Mouse (Mus musculus) megakaryocyte, adult 5-6 weeks (primary cell): ENCODE data around the gene Zfp791. TPM values are rescaled to one million over a fixed set of nuclear protein-coding genes. Genes with fewer than 3 reads are reported as not detected.

Source experiments
- ATAC-seq: 2 replicates; pipeline ENCODE4 v1.8.0; 2016; ENCODE audit warnings: mild to moderate bottlenecking, inconsistent platforms; ENCODE audit not compliant: poor library complexity, severe bottlenecking
- total RNA-seq, 2 experiments: library from RNA; stranded (forward) in 1 of 2; stranded (reverse) in 1 of 2; fragments of 153-499, 151-499 nt in 1 of 2; fragments of 221-1000, 200-1000 nt in 1 of 2; gene quantifications; 2 replicates each; pipeline versions ENCODE4 v1.2.3 to v1.2.4; 2015 to 2017

Zfp791 gene
- total RNA-seq, 2 experiments from 2014 or later, result not detected

- ATAC-seq, result peak; percentile 36
Measured at GRCm38 (mm10) chr8:85084633-85085032, 38.3 kb downstream of the Zfp791 start.

GRCm38 (mm10) chr8:85083108-85083813 is 39.6 kb downstream of the Zfp791 start, which contains the start of gene Man2b1:
Gene Man2b1 (plus strand): TSS chr8:85083270.
- peak; percentile 70 for ATAC-seq

- ATAC-seq, result peak; percentile 17
Measured at GRCm38 (mm10) chr8:85082169-85082568, 40.7 kb downstream of the Zfp791 start.

- peak; percentile 60 for ATAC-seq
Measured at GRCm38 (mm10) chr8:85081216-85081555, 41.7 kb downstream of the Zfp791 start, which contains the start of gene Wdr83. Gene Wdr83 (minus strand): TSS chr8:85081306.

- peak; percentile 24 for ATAC-seq
Measured at GRCm38 (mm10) chr8:85080532-85081215, 42.2 kb downstream of the Zfp791 start, which contains the start of gene Wdr83os. Gene Wdr83os (plus strand): TSS chr8:85080740.

GRCm38 (mm10) chr8:85080214-85080531 is 42.7 kb downstream of the Zfp791 start:
- no peak for ATAC-seq

- peak; percentile 59 for ATAC-seq
Measured at GRCm38 (mm10) chr8:85076993-85077392, 45.9 kb downstream of the Zfp791 start.

GRCm38 (mm10) chr8:85076001-85076400 is 46.9 kb downstream of the Zfp791 start:
- ATAC-seq, result no peak

GRCm38 (mm10) chr8:85074617-85075016 is 48.3 kb downstream of the Zfp791 start:
- ATAC-seq, result no peak

GRCm38 (mm10) chr8:85074167-85074566 is 48.7 kb downstream of the Zfp791 start:
- ATAC-seq, result no peak

- ATAC-seq, result no peak
Measured at GRCm38 (mm10) chr8:85073041-85073612, 49.8 kb downstream of the Zfp791 start.

- ATAC-seq, result no peak
Measured at GRCm38 (mm10) chr8:85072364-85072929, 50.4 kb downstream of the Zfp791 start.

- peak; percentile 95 for ATAC-seq
Measured at GRCm38 (mm10) chr8:85071514-85072281, 51.2 kb downstream of the Zfp791 start, which contains the start of gene Dhps. Gene Dhps (plus strand): TSS chr8:85071757.

GRCm38 (mm10) chr8:85071041-85071440 is 51.9 kb downstream of the Zfp791 start:
- ATAC-seq, result peak; percentile 6; the same call in 1 of the 2 replicates

- no peak for ATAC-seq
Measured at GRCm38 (mm10) chr8:85067982-85068381, 54.9 kb downstream of the Zfp791 start, which contains the start of gene Gm5741. Gene Gm5741 (minus strand): TSS chr8:85067982.

- ATAC-seq, result no peak
Measured at GRCm38 (mm10) chr8:85067155-85067554, 55.7 kb downstream of the Zfp791 start.

- ATAC-seq, result no peak
Measured at GRCm38 (mm10) chr8:85065213-85065612, 57.7 kb downstream of the Zfp791 start.

- ATAC-seq, result no peak
Measured at GRCm38 (mm10) chr8:85062603-85063002, 60.3 kb downstream of the Zfp791 start.

- ATAC-seq, result peak; percentile 95
Measured at GRCm38 (mm10) chr8:85059879-85060616, 62.8 kb downstream of the Zfp791 start, which contains the start of gene Fbxw9. Gene Fbxw9 (plus strand): TSS chr8:85060055.
